Mouse (Mus musculus) spleen, adult 2 months (tissue): ENCODE measurements around the gene Ofcc1.

ENCODE experiments used
- CTCF ChIP-seq: fragments of 200-500 bp; IDR thresholded peaks from 2 replicates; pipeline ENCODE4 v1.5.1; 2011; ENCODE audit warnings: mild to moderate bottlenecking, inconsistent platforms; ENCODE audit not compliant: insufficient read depth, insufficient read length, insufficient replicate concordance; ENCODE audit errors: extremely low read depth
- POLR2A ChIP-seq: fragments of 200-500 bp; IDR thresholded peaks from 2 replicates; pipeline ENCODE4 v1.6.1; 2011; ENCODE audit warnings: low read depth, low read length, inconsistent platforms

DNA sequence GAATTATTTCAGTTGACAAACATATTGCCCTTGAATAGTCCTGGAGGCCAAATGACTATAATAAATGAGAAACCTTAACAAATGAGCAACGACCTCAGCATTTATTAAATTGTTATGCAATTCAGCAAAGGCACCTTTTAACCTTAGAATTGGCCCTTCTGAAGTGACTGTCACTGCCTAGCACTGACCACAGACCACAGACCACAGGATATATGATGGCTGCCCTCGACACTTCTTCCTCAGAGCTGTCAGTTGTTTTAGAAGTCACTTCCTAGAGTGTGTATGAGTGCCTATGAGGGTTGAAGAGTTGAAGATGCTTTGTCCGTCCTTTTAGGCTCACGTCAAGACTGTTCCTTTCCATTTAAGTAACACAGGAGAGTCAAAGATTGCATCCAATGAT is 72.6 kb downstream of the Ofcc1 start:
- TF ChIP-seq CTCF (no peak), POLR2A (no peak)
